Mouse (Mus musculus) heart, adult 8-10 months (tissue): ENCODE results near the gene Cldnd2. TPM values are rescaled to one million over a fixed set of nuclear protein-coding genes. Genes with fewer than 3 reads are reported as not detected.

ENCODE experiments used
- DNase-seq: peaks from one replicate; pipeline ENCODE4 v3.0.0; 2022; ENCODE audit warnings: low spot score
- total RNA-seq, 4 experiments: library from RNA; stranded (reverse); gene quantifications; 2 replicates each; pipeline ENCODE4 v1.2.4; 2022

The Cldnd2 gene
- total RNA-seq, 4 experiments from 2014 or later: not detected

DNA sequence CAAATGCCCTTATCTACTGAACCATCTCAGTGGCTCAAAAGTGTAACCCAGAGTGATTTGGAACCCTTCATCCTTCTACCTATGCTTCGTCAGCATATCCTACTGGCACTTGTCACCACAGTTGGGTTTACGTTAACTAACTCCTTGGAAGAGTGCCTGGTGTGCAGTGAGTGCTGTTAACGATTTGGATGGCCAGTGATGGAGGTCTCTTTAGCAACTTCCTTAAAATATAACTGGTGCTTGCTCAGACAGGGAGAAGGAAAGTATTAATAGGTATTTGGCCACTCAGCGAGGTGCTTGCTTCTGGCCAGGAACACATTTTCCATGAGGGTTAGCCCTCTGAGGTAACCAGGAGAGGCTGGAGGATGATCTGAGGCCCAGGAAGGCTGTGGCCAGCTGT lies 7.2 kb downstream of the Cldnd2 start:
- DNase-seq: no peak

GRCm38 (mm10) chr7:43448246-43448645 lies 7.7 kb downstream of the Cldnd2 start:
- DNase-seq: no peak

DNA sequence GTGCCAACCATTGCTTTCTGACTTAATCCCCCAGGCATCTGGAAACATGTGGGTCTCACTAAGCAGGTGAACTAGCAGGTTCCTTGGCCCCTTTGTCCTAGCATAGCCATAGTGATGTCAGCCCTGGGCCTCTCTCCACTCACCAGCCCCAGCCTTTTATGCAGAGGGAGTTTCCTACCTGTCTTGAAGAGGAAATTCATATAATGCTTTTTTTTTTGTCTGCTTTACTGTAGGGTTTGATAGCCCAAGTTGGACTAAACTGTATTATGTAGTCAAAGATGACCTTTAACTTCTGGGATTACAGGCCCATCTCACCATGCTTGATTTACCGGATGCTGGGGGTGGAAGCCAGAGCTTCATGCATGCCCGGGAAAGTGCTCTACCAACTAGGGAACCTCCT lies 9.2 kb downstream of the Cldnd2 start:
- DNase-seq: no peak

DNA sequence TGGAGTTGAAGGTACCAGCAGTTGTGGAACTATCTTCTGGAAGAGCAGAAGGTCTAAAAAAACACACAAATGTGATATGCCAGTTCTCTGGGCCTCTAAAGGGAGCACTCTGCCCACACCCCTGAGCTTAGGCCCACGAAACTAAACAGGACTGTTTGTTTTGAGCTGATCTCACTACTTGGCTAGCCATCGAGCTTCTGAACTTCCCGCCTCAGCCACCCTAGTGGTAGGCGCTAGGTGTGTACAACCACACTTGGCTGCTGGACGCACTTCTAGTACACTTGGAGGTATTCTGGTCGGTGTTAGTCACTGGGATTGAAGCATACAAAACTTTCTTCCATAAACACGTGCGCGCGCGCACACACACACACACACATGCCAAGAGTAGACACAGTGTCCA lies 11.1 kb downstream of the Cldnd2 start:
- DNase-seq: no peak

DNA sequence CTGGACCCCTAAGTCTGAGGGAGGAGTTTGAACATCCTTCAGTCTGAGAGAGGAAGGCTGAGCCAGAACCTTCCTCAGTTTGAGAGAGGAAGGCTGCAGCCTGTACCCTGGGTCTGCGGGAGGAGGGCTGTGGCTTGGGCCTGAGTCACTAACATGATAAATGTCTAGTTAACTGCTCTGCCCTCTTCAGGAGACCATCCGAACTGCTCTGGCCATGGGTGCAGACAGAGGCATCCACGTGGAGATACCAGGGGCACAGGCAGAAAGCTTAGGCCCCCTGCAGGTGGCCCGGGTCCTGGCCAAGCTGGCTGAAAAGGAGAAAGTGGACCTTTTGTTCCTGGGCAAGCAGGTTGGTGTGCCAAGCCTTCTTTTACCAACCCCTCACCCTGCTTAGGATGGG lies 12.0 kb downstream of the Cldnd2 start:
- DNase-seq: no peak

DNA sequence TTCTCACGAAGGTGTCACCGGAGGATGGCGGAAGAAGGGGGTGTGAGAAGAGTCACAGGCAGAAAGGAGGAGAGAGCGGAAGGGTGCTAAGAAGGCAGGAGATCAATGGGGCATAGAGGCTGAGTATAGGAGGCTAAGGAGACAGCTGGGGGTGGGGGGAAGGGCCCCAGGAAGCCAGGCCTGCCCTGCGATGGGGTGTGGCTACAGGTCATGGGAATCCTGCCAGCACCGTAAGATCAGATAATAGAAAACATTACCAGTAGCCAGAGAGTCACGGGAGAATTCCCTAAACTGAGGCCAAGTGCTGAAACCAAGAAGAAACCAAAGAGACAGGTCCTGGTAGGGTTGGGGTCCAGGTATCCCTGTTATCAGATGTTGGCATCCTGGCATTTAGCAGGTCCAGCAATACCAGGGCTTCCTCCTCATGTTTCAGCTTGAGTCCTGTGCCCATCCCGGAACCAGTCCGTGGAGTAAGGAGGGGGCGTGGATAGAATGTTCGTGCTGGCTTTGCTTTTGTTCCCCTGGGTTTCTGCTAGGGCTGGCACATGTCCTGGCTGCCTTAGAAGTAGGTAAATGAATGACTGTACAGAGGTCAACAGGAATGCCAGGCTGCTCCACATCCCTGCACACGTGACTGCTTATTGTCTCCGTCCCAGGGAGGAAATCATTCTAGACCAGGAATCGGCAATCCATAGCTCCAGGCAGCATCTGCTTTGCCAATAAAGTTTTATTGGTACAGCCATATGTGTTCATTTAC lies 13.2 kb downstream of the Cldnd2 start:
- DNase-seq: no peak

DNA sequence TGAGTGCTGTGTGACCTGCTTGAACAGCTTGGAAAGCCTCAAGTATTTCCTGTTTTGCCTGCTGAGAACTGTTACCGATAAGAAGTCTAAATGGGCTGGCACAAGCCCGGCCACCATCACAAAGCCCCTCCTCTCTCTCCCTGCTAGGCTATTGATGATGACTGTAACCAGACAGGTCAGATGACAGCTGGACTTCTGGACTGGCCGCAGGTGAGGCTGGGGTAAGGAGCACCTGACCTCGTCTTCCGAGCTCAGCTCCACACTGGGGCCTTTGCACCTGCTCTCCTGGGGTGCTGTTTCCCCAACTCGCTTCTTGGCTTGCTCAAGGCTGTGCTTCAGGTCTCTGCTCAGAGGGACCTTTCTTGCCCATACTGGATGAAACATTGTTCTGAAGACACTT lies 13.8 kb downstream of the Cldnd2 start:
- no peak for DNase-seq

DNA sequence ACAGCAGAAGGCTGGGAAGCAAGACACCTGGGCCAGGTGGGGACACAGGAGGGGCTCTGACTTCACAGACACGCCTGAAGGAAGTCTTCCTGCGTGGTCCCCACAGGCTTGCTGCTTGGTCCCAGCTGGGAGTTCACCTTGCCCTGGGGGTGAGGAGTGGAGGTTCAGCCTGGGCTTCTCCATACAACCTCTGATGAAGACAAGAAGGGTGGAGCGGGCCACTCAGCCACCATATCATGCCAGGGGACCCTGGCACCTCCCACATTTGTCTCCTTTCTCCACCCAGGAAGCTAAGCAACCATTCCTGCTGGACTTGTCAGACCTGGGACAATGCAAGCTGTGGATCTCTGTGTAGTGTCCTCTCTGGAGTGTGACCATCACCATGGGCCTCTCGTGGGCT lies 22.3 kb downstream of the Cldnd2 start, which contains the start of gene Vsig10l:
TSS of gene Vsig10l (plus strand) at position 301 of the 400 bp plus-strand sequence.
- no peak for DNase-seq

GRCm38 (mm10) chr7:43463976-43464375 lies 23.4 kb downstream of the Cldnd2 start:
- no peak for DNase-seq

GRCm38 (mm10) chr7:43464864-43465343 lies 24.3 kb downstream of the Cldnd2 start:
- DNase-seq: no peak

DNA sequence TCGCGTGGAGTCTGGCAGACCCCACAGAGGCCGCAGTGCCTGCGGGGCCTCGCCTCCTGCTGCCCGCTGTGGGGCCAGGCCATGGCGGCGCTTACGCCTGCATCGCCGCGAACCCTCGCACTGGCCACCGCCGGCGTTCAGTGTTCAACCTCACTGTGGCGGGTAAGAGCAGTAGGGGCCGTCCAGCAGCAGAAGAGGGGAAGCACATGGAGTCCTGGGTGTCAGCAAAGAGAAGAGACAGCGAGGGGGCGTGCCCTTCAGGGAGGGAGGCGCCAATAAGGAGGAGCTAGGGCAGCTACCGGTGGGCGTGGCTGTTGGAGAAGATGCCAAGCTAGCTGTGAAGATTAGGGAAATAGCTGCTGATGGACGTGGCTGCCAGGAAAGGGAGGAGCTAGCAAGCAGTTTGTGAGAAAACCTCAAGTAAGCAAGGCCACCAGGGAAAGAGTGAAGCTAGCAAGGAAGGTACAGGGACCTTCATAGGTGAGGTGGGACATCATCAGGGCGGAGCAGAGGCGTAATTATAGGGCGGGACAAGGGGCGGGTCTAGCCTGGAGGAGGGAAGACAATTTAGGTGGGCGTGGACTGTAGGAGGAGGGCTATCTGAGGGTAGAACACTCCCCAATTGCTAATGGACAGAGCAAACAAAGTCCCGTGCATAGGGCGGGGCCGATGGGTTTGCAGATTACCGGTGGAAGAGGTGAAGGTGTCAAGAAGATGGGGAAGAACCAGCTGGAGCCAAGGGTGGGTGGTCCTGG lies 24.9 kb downstream of the Cldnd2 start:
- DNase-seq: peak; percentile 88

DNA sequence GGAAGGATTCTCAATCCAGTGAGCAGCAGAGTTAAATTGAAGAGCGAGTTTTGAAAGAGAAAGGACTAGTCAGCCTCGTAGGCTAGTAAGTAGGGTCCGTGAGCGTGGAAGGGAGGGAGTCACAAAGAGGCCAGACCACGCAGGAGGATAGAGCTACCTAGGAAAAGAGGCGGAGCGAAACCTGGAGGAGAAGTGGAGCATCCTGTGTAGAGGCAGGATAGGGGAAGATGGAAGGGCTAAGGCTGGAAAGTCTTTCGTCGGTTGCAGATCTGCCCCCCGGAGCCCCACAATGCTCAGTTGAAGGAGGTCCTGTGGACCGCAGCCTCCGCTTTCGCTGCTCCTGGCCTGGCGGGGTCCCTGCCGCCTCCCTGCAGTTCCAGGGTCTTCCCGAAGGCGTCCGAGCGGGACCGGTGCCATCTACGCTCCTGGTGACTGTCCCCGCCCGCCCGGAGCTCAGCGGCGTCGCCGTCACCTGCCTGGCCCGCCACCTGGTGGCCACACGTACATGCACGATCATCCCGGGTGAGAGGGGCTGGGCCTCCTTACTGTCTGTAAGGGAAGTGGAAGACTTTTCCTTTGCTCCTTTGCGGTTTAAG lies 25.6 kb downstream of the Cldnd2 start:
- peak; percentile 70 for DNase-seq

- no peak for DNase-seq
These were observed 29.8 kb downstream of the Cldnd2 start for GRCm38 (mm10) chr7:43470373-43470772.

GRCm38 (mm10) chr7:43475706-43476105 lies 35.1 kb downstream of the Cldnd2 start:
- no peak for DNase-seq

- DNase-seq: no peak
These were observed 35.8 kb downstream of the Cldnd2 start for GRCm38 (mm10) chr7:43476376-43476775.

DNA sequence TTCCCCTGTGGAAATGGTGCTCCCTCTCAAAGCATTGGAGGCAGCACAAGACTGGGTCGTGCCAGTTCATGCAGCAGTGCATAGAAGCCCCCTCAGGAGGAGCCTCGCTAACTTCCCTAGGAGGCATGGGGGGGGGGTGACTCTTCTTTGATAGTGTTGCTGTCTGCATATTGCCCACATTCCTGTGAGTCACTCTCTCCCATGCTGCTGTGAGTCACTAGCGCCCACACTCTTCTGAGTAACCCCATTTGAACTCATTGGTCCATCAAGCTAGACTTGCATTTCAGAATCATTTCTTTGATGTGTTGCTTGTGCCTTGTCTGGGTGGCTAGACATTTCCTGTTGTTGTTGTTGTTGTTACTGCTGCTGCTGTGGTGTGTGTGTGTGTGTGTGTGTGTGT lies 40.6 kb downstream of the Cldnd2 start:
- DNase-seq: no peak

GRCm38 (mm10) chr7:43482090-43482716 lies 41.6 kb downstream of the Cldnd2 start:
- DNase-seq: no peak

DNA sequence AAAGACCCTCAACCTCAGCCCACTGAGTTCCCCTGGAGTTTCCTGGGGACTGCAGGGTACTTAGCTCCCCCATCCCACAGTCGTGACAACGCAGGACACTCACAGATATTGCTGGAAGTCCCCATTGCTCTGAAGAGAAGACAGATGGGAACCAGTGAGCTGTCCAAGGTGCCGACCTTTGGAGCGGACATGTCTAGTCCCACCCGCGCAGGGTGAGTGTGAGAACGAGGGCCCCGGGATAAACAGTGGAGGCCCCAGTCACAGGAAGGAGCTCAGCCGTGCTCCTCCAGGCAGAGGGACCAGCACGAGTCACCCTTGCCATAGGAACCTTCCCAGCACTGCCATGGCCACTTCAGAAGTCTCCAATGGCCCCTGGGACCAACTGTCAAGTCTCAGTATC lies 42.7 kb downstream of the Cldnd2 start:
- DNase-seq: no peak

GRCm38 (mm10) chr7:43488646-43489045 lies 48.1 kb downstream of the Cldnd2 start:
- DNase-seq: no peak

DNA sequence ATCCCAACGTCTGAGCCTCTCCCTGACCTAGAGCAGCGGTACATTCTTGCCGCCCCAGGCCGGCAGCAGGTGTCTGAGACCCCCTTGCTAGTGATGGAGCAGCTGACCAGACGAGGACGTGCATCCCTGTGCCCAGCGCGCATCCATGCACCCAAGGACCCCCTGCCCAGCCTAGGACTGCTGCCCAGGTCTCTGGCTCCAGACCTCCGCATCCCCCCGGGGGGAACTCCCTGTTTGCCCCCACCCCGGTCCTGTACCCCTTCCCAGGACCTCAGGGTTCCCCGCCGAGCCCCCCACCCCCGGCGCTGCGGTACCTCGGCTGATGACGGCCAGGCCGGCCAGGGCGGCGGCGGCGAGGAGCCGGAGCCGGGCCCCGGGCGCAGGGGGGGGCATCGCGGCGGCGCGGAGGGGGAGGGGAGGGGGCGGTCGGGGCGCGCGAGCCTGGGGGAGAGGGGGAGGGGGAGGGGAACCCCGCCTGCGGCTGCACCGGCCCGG lies 49.1 kb downstream of the Cldnd2 start, which contains the start of gene Iglon5:
TSS of gene Iglon5 (minus strand) at position 445 of the 495 bp plus-strand sequence.
- no peak for DNase-seq

- peak; percentile 4 for DNase-seq
These were observed 49.6 kb downstream of the Cldnd2 start for GRCm38 (mm10) chr7:43490182-43490584.

DNA sequence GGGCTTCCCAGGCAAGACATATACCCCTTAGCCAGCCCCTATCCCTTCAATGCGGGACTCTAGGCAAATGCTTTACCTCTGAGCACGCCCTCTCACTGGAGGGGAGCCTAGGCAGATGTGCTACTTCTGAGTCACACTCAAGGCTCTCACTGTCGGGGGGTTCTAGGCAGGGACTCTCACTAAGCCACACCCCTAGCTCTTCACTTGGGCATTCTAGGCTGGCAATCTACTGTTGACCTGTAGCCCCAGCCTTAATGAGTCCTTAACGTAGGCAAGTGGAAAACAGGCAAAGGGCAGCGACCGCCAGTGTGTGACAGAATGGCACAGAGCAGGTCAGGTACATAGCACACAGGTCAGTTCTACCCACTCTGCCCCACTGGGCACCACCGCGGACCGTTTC lies 50.3 kb downstream of the Cldnd2 start:
- no peak for DNase-seq
